Mouse (Mus musculus): ENCODE results near the gene Slc24a3.

The Slc24a3 gene

GRCm38 (mm10) chr2:145214086-145214831, 46.7 kb downstream of the Slc24a3 start:
- DNase-seq = no peak

- DNase-seq = no peak
These were observed 49.0 kb downstream of the Slc24a3 start for GRCm38 (mm10) chr2:145216580-145216979.

DNA sequence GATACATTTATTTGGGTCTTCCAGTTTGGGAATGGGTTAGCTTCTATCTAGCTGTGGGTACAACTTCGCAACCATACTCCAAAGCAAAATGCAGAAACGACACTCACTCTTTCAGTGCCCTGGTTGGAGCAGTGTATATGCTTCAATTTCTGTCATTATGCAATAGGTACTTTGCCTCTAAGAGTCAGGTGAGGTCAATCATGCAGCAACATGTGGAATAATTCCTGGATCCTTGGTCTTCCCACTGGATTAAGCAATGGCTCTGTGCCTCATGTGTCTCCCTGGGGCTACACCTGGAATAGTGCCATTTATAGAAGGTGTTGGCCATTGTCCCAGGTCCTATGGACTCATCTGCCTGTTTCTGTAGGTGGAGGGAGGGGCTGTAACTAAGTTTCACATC, 49.9 kb downstream of the Slc24a3 start:
- DNase-seq = no peak

GRCm38 (mm10) chr2:145219246-145219645, 51.7 kb downstream of the Slc24a3 start:
- no peak for DNase-seq

DNA sequence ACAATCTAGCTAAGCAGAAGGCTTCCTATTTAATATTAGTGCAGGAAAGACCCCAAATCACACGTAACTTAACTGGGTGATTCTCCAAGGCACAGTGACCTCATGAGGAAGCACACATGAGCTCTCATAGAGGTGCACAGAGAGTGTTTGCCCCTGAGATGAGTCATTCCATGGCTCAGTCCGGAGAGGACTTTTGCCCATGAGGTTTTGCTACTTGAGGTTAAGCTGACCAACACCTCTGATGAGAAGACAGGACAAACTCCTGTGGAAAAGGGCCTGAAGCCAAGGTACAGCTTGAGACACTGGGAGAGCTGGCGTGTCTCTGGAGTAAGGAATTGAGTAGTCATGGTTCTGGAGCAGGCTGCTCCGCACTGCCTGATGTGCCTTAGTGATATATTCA, 56.1 kb downstream of the Slc24a3 start:
- DNase-seq = no peak

DNA sequence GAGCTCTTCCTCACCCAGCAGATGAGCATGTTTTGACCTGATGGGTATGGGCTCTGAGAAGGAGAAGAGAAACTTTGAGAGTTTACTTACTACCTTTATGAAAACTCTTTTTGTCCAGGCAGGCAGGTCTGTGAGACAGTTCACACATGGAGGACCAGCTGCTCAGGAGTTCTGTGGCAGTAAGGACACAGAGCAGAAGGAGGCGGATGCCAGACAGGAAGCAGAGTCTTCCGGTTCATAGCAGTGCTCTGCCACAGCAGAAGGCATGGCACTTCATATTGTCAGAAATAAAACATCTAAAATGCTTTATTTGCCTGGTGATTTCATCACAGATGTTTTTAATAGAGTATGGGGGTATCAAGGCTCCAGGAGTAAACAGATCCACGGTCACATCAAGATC, 58.1 kb downstream of the Slc24a3 start:
- no peak for DNase-seq

- DNase-seq = no peak
These were observed 58.5 kb downstream of the Slc24a3 start for GRCm38 (mm10) chr2:145226100-145226499.

DNA sequence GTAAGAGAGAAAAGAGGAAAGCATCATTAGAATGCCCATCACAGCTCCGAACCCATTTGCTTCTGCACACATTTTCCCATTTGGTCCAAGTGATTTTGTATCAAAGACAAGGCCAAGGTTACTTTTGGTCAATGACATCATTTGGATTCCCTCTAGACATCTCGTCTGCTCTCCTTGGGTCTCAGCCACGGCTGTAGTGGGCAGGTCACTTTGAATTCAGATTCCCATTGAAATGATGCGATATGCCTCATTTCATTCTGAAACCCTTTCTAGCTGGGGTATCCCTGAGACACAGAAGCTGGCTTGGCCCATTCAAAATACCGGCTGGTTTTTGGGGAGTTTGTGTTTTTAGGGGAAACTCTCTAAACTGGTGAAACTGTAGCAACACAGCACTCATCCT, 59.8 kb downstream of the Slc24a3 start:
- no peak for DNase-seq

GRCm38 (mm10) chr2:145232764-145233484, 65.4 kb downstream of the Slc24a3 start:
- DNase-seq = no peak

GRCm38 (mm10) chr2:145233547-145234398, 66.2 kb downstream of the Slc24a3 start:
- DNase-seq = peak; percentile 18

GRCm38 (mm10) chr2:145246384-145246783, 78.8 kb downstream of the Slc24a3 start:
- no peak for DNase-seq

GRCm38 (mm10) chr2:145248185-145248584, 80.6 kb downstream of the Slc24a3 start:
- no peak for DNase-seq

DNA sequence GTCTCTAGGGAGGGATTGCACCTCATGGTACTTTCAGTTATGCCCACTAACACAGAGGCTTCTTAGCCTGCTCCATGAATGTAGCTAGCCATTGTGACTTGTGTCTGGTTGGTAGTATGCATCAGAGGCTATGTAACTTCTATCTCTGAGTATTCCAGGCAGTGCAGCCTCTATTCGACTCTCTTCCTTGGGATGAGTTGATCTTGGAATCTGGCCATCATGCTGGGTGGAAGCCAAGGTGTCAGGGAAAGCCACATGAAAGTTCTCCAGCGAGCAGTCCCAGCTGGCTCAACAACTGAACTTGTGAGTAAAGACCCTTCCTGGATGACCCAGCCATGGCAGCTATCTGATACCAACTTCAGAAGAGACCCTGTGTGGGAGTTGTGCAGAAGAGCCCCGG, 89.8 kb downstream of the Slc24a3 start:
- peak; percentile 31 for DNase-seq

DNA sequence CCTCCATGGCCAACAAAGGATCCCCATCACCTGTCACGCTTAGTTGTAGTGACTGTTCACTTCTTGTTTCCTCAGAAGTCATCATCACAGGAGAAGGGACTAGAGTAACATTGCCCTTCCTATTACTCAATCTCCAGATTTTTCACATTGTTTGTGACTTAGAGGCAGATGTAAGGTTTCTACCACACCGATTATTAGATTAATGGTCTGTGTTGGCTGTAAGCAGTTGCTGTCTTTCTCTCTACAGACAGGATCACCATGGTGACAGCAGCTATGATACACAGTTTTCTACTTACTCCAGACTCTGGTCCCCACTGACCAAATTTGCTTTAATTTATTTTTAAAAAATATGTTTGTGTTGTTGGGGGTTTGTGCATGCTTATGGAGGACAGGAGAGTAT, 90.3 kb downstream of the Slc24a3 start:
- DNase-seq = no peak

GRCm38 (mm10) chr2:145260574-145260973, 93.0 kb downstream of the Slc24a3 start:
- no peak for DNase-seq

DNA sequence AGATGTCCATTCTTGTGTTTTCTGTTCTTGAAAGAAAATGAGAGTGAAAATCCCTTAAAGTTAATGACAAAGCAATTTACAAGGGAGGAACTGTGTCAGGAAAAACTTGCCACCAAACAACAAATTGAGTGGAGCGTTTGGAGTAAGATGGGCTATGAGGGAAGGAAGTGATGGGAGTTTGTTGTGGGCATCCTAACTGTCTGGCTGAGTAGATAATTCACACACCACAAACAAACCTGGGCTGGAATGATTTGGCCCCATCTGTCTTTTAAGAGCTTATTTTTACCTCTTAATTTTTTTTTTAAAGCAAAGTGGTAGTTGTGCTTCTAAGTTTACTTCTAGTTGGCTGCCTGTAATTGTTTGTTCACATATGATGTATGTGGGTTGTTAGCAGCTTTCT, 94.6 kb downstream of the Slc24a3 start:
- no peak for DNase-seq

- DNase-seq = no peak
These were observed 99.2 kb downstream of the Slc24a3 start for GRCm38 (mm10) chr2:145266723-145267122.

DNA sequence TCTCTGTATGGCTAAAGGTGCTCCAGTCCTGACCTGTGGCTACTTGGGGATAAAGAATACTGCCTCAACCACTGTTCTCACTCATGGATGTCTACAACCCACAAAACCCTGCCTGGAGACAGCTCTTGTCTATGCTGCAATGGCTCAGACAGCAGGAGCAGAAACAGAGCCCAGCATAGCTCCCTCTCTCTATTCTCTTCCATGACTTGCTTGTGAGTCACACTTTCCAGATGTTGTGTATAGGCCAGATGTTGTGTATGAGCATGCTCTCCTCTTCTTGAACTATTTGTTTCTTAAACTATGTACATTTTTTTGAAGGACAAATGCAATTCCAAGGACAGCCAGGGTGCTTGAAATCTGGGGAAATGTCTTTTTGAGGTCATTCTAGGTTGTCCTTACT, 101.4 kb downstream of the Slc24a3 start:
- no peak for DNase-seq

DNA sequence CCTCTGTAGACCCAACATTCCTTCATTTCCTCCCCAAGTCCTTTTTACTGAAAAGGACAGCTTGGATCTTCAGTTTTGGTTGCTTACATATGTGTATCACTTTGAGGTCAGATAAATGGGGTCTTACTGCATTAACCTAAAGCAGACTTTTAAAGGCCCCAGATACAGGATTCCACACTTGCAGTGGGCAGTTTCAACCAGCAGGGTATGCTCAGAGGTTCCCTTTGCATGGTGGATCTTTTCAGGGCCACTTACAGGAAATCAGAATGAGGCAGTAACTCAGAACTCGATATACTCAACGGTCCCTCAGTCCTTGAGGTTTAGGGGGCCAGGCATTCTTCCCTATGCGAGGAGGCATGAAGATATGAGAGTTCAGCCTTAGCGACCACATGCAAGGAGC, 101.9 kb downstream of the Slc24a3 start:
- no peak for DNase-seq

DNA sequence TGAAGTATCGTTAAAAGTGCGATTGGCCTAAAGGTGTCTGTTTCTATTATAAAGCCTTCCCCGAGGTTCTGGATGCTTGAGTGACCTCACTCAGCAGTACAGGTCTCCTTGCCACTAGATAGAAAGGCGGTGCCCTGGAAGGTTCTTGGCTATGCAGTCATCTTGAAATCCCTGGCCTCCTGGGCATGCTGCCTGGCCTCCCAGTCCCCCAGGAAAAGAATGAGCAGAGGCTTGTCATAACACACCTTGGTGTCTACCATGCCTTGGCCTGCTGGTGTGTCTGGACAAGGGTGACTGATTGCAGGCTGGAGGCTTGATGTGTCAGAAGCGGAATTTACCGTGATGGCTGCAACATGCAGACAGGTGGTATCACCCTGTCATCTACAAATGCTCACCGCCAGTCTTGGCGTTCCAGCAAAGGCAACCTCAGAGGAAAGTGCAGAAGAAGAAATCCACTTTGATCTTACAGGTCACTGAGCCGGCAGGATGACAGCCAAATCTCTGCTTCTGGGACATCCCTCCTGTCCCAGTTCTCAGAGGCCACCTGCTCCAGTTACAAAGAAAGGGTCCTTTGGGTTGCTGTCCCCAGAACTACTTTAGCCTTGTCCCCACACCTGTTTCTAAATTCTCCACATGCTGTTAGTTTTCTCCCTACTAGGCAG, 106.6 kb downstream of the Slc24a3 start:
- peak; percentile 35 for DNase-seq

DNA sequence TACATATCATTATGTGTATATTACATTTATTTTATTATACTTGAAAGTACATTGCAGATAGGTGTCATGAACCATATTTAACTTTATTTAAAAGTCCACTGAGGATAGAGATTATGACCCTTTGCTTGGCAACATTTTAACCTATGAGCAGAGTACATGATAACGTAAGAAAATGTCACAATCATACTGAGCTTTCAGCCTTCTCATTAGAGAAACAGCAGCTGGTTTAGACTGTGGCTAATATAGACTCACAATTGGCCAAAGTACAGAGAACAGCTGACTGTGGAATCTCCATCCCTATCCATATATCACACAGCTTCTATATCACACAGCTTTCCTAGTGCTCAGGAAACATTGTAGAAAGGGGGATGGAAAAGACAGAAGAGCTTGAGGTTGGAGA, 111.8 kb downstream of the Slc24a3 start:
- no peak for DNase-seq

GRCm38 (mm10) chr2:145283746-145284145, 116.2 kb downstream of the Slc24a3 start:
- DNase-seq = no peak

DNA sequence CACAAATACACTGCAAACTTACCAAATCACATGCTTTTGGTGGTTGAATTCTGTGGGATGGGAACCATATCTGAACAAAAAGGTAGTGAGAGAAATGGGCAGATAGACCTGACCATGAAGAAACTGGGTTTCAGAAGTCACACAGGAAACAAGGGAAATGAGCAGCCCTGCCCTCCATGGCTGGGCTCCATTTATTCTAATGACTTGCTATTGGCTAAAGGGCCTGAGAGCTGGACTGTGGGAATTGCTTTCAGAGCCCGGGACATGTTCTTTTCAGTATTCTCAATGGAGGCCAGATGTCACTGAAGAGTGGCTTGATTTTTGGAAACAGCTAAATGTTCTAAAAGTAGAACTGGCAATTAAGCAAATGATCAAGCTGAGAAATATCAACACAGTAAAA, 120.9 kb downstream of the Slc24a3 start:
- DNase-seq = no peak

Data from cerebellum, adult 9-10 months (tissue).